Mouse (Mus musculus): ENCODE results near the gene Gstm4. TPM values are rescaled to one million over a fixed set of nuclear protein-coding genes. Genes with fewer than 3 reads are reported as not detected.
A peak's percentile ranks its signal among the peaks of the same experiment; 100 is the strongest.

Gene Gstm4
- polyA plus RNA-seq, 1 experiment from 2014 or later, result 15.2 TPM

DNA sequence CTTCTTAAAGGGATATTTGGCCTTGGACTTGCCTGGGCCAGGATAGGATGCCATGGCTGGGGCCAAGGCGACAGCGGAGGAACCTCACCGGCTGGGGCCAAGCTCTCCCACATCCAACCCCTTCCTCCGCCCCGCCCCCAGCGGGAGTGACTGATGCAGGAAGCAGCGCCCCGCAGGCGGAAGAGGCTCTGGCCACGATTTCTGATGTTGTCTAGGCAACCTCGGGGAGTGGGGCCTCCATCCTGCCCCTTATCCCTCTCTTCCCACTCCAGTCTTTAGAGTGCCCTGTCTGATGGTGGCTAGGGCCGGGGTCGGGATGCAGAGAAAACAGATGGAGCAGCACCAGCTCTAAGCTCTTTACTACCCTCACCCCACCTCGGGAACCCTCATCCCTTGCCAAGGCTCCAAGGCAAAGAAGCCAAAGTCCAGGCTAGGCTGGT lies 40.6 kb upstream of the Gstm4 start:
- Histone ChIP-seq H3K36me3 (peaks cover 5% of the 10 kb centered on the region; the same call in 1 of the 2 replicates), H3K27ac (replicated peaks) (peak overlapping the region; percentile 95), H3K27me3 (replicated peaks) (no peaks in the 10 kb centered on the region), H3K4me3 (peak overlapping the region; percentile 79), H3K9me3 (no peaks in the 10 kb centered on the region), H3K9ac (peak overlapping the region; percentile 86), H3K4me2 (peak overlapping the region; percentile 97), H3K4me1 (peaks cover 79% of the 10 kb centered on the region)
- ATAC-seq (ENCODE audit: extremely low read depth, insufficient number of reproducible peaks, low FRiP score, low TSS enrichment), result peak; percentile 77
- WGBS, result 0% methylated on average over 14 of the region's 14 CpGs

DNA sequence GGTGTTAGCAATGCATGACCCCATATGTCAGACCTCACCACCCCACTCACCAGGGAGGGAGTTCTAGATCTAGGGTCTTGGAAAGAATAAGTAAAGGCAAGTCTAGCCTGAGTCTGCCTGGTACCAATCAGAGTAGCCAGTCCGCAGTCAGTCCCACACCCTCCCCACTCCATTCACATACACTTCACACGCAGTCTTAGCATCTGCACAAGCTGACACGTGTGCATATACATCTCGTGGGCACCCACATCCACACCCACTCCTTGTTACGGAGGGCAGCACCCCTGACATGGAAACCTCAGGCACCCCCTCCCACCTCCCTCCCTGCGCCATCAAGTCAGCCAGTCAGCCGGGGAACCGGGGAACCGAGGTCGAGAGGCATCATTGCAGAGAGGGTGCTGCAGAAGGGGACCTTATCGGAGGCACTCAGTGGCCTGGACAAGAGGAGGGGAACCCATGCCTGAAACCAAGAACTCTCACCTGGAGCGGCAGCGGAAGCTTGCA lies 40.1 kb upstream of the Gstm4 start:
- H3K9me3 ChIP-seq, result no peaks in the 10 kb centered on the region
- H3K4me3 ChIP-seq, result peak overlapping the region; percentile 79
- H3K27me3 ChIP-seq (replicated peaks), result no peaks in the 10 kb centered on the region
- H3K27ac ChIP-seq (replicated peaks), result peak overlapping the region; percentile 95
- peak overlapping the region; percentile 97 for H3K4me2 ChIP-seq
- peaks cover 10% of the 10 kb centered on the region for H3K36me3 ChIP-seq
- WGBS, result 12% methylated on average over 13 of the region's 13 CpGs
- H3K4me1 ChIP-seq, result peaks cover 76% of the 10 kb centered on the region
- peak overlapping the region; percentile 86 for H3K9ac ChIP-seq
- ATAC-seq (ENCODE audit: extremely low read depth, insufficient number of reproducible peaks, low FRiP score, low TSS enrichment), result no peak

GRCm38 (mm10) chr3:108083904-108084407 lies 39.3 kb upstream of the Gstm4 start:
- H3K36me3 ChIP-seq, result peaks cover 18% of the 10 kb centered on the region
- H3K27ac ChIP-seq (replicated peaks), result no peak overlapping the region
- peak overlapping the region; percentile 79 for H3K4me3 ChIP-seq
- peaks cover 68% of the 10 kb centered on the region for H3K4me1 ChIP-seq
- ATAC-seq (ENCODE audit: extremely low read depth, insufficient number of reproducible peaks, low FRiP score, low TSS enrichment), result no peak
- peak overlapping the region; percentile 97 for H3K4me2 ChIP-seq
- H3K9me3 ChIP-seq, result no peaks in the 10 kb centered on the region
- H3K9ac ChIP-seq, result peak overlapping the region; percentile 86
- no peaks in the 10 kb centered on the region for H3K27me3 ChIP-seq (replicated peaks)
- 51% methylated on average over 4 of the region's 4 CpGs for WGBS

DNA sequence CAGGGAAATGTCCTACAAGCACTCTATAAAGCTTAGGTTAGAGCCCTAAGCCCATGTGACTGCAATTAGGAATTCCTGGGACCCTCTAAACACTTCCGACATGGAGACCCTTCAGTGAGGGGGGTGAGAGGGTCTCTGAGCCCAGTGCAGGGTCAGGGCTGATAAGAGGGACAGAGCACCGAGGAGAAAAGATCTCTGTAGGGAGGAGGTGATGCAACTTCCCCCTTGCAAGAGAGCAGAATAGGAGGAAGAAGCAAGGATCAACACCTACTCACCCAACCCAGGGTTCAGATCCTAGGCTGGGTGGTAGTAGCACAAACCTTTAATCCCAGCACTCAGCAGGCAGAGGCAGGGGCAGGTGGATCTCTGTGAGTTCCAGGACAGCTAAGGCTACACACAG lies 38.5 kb upstream of the Gstm4 start:
- peaks cover 63% of the 10 kb centered on the region for H3K4me1 ChIP-seq
- peaks cover 26% of the 10 kb centered on the region for H3K36me3 ChIP-seq
- H3K4me2 ChIP-seq, result peak overlapping the region; percentile 97
- no peak overlapping the region for H3K27ac ChIP-seq (replicated peaks)
- H3K9me3 ChIP-seq, result no peaks in the 10 kb centered on the region
- no peak for ATAC-seq (ENCODE audit: extremely low read depth, insufficient number of reproducible peaks, low FRiP score, low TSS enrichment)
- H3K9ac ChIP-seq, result peak overlapping the region; percentile 28
- no peaks in the 10 kb centered on the region for H3K27me3 ChIP-seq (replicated peaks)
- 15% methylated on average over 2 of the region's 2 CpGs for WGBS
- peak overlapping the region; percentile 79; the same call in 1 of the 2 replicates for H3K4me3 ChIP-seq

DNA sequence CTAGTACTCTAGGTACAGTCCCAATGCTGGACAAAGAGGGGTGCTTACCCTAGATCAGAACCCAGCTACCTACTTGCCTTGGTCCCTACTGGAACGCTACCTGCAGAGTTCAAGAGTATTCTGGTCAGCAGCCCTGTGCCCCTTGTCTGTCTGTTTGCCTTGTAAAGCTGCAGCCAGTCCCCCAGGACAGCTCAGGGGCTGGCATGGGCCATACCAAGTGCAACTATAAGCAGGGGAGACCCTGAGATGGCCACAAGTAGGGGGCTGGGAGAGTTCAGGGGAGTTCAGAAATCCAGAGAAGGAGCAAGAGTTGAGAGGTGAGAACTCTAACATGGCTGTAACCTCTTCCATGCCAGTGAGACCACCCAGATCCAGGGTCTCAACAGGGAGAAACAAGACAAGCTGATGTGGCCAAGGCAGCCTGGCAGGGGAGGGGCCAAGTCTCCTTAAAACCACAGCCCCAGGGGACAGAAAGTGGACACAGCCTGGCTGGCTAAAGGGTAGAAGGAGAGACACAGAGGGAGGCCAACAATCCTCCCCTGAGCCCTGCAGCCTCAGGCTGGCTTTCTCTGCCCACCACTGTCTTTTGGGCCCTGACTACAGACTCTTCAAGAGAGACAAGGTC lies 37.7 kb upstream of the Gstm4 start:
- peak overlapping the region; percentile 24 for H3K9ac ChIP-seq
- H3K9me3 ChIP-seq, result no peaks in the 10 kb centered on the region
- H3K4me2 ChIP-seq, result peak overlapping the region; percentile 97
- H3K4me3 ChIP-seq, result peak overlapping the region; percentile 16; the same call in 1 of the 2 replicates
- peaks cover 34% of the 10 kb centered on the region for H3K36me3 ChIP-seq
- WGBS, result 88% methylated on average over 1 of the region's 1 CpGs
- H3K27me3 ChIP-seq (replicated peaks), result no peaks in the 10 kb centered on the region
- H3K27ac ChIP-seq (replicated peaks), result peak overlapping the region; percentile 48
- no peak for ATAC-seq (ENCODE audit: extremely low read depth, insufficient number of reproducible peaks, low FRiP score, low TSS enrichment)
- H3K4me1 ChIP-seq, result peaks cover 60% of the 10 kb centered on the region

DNA sequence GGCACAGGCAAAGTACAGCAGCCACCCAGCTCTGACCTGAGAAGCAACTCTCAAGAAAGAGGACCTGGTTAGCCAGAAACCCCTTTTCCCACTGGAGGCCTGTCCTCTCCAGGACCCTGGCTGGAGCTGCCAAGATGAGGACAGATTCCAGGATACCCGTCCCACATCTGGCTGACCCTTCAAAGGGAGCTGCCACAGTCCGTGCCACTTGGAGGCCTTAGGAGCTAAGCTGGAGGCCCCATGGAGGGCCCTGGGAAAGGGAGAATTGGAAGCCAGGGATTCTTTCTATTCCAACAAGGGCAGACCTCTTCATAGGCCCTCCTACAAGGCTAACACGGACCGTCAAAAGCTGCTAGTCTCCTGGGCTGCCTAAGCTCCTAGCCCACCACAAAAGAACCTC lies 37.0 kb upstream of the Gstm4 start:
- Histone ChIP-seq H3K27me3 (replicated peaks) (no peaks in the 10 kb centered on the region), H3K9me3 (no peaks in the 10 kb centered on the region), H3K27ac (replicated peaks) (peak overlapping the region; percentile 48), H3K9ac (peak overlapping the region; percentile 24), H3K4me2 (peak overlapping the region; percentile 97), H3K4me3 (peak overlapping the region; percentile 16; the same call in 1 of the 2 replicates), H3K4me1 (peaks cover 53% of the 10 kb centered on the region), H3K36me3 (peaks cover 41% of the 10 kb centered on the region)
- 41% methylated on average over 4 of the region's 4 CpGs for WGBS
- ATAC-seq (ENCODE audit: extremely low read depth, insufficient number of reproducible peaks, low FRiP score, low TSS enrichment), result no peak

- H3K9me3 ChIP-seq, result no peaks in the 10 kb centered on the region
- H3K4me1 ChIP-seq, result peaks cover 17% of the 10 kb centered on the region
- WGBS, result 85% methylated on average over 9 of the region's 9 CpGs
- H3K27me3 ChIP-seq (replicated peaks), result no peaks in the 10 kb centered on the region
- H3K36me3 ChIP-seq, result peaks cover 84% of the 10 kb centered on the region
- ATAC-seq (ENCODE audit: extremely low read depth, insufficient number of reproducible peaks, low FRiP score, low TSS enrichment), result no peak
- no peak overlapping the region for H3K4me3 ChIP-seq
- H3K9ac ChIP-seq, result no peak overlapping the region
- H3K27ac ChIP-seq (replicated peaks), result no peak overlapping the region
- no peak overlapping the region for H3K4me2 ChIP-seq
Observed at GRCm38 (mm10) chr3:108076836-108077235, 32.1 kb upstream of the Gstm4 start.

DNA sequence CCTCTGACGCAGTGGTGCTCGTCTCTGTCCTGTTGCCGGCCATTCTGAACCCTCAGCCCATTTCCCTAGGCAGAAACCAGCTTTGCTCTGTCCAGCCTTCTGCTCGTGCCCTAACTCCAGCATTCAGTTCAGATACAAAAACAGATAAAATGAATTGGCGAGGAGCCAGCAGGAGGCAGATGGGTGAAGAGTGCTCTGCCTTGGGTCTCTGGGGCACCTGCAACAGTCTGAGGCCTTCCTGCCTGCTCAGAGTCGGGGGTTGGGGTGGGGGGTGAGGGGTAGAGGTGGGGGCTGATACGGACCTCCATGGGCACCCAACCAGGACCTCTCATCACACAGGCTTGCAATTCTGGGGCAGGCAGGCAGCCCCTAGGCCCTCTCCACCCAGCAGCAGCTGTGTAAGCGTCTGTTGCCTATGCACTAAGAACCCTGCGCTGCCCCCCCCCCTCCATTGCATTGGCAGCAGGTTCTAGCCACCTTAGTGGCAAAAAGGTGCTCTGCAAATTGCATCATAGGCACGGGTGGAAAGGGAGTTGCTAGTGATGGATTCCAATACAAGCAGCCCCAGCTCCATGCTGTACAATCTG lies 28.4 kb upstream of the Gstm4 start:
- Histone ChIP-seq H3K4me1 (peaks cover 19% of the 10 kb centered on the region), H3K4me3 (no peak overlapping the region), H3K27me3 (replicated peaks) (no peaks in the 10 kb centered on the region), H3K27ac (replicated peaks) (no peak overlapping the region), H3K4me2 (no peak overlapping the region), H3K9ac (no peak overlapping the region), H3K9me3 (no peaks in the 10 kb centered on the region), H3K36me3 (peaks cover 63% of the 10 kb centered on the region)
- ATAC-seq (ENCODE audit: extremely low read depth, insufficient number of reproducible peaks, low FRiP score, low TSS enrichment), result no peak
- whole genome bisulfite sequencing, result 73% methylated on average over 10 of the region's 10 CpGs

DNA sequence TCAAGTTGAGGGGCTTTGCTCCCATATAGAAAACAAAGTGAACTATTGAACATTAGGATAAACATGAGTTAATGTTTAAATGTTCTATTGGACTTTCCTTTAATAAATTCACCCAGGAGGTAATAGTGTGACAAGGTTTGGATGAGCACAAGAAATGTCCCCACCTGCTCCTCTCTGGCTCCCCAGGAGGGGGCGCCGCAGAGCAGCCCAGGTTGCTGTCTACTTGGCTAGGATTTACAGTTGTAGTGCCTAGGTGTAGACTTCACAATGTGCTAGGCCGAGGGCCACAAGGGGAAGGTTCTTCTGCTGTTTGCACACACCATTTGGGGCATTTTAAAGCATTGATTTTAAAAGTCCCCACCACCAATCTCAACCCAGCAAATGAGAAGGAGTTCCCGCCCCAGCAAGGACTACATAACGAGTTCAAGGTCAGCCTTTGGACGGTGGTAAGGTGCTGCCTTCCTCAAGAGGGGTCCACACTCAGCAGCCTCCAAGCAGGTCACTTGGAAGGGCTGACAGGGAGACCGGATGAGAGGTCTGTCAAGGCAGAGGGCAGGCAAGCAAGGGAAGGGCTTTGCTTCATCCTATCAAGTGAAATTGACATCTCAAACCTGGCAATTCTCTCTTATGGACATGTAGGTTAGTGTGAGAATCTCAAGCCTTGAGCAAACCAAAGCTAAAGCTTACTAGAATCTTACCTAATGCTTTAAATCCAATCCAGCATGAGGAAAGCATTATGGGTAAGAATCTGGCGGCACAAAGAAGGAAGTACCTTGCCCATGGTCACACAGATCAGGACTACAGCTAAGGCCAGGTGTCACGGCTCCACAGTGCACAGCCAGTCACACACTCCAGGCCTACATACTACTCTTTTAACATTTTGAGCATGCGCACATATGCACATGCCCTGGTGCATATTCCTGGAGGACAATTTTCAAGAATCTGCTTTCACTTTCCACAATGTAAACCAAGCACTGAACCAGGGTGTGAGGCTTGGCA lies 25.9 kb upstream of the Gstm4 start:
- H3K9me3 ChIP-seq, result no peaks in the 10 kb centered on the region
- H3K4me2 ChIP-seq, result peak overlapping the region; percentile 52; the same call in 1 of the 2 replicates
- 57% methylated on average over 10 of the region's 10 CpGs for WGBS
- H3K27me3 ChIP-seq (replicated peaks), result no peaks in the 10 kb centered on the region
- H3K4me3 ChIP-seq, result no peak overlapping the region
- no peak for ATAC-seq (ENCODE audit: extremely low read depth, insufficient number of reproducible peaks, low FRiP score, low TSS enrichment)
- peaks cover 38% of the 10 kb centered on the region for H3K36me3 ChIP-seq
- H3K4me1 ChIP-seq, result peaks cover 19% of the 10 kb centered on the region
- H3K27ac ChIP-seq (replicated peaks), result no peak overlapping the region
- no peak overlapping the region for H3K9ac ChIP-seq

GRCm38 (mm10) chr3:108069231-108069870 lies 24.7 kb upstream of the Gstm4 start:
- 0 out of 2 replicates have a peak overlapping the region, but pooled peaks have one; percentile 50 for H3K9ac ChIP-seq
- H3K4me2 ChIP-seq, result peak overlapping the region; percentile 52
- peaks cover 19% of the 10 kb centered on the region for H3K4me1 ChIP-seq
- peak overlapping the region; percentile 6; the same call in 1 of the 2 replicates for H3K4me3 ChIP-seq
- WGBS, result 36% methylated on average over 13 of the region's 13 CpGs
- ATAC-seq (ENCODE audit: extremely low read depth, insufficient number of reproducible peaks, low FRiP score, low TSS enrichment), result no peak
- no peaks in the 10 kb centered on the region for H3K9me3 ChIP-seq
- H3K27ac ChIP-seq (replicated peaks), result peak overlapping the region; percentile 20; the same call in 1 of the 2 replicates
- no peaks in the 10 kb centered on the region for H3K27me3 ChIP-seq (replicated peaks)
- H3K36me3 ChIP-seq, result peaks cover 25% of the 10 kb centered on the region
